Mouse (Mus musculus) kidney, postnatal 0 days (tissue): ENCODE measurements around the gene Spata2. TPM values are rescaled to one million over a fixed set of nuclear protein-coding genes. Genes with fewer than 3 reads are reported as not detected.

Source experiments
- ATAC-seq: fragments of 200-750 bp; cut with Nextera tagmentation; replicated peaks from 2 replicates; pipeline ENCODE4 v1.8.0; 2017; ENCODE audit warnings: low read depth, moderate number of reproducible peaks, moderate TSS enrichment, moderate library complexity; ENCODE audit not compliant: low FRiP score
- DNase-seq: peaks from one replicate; pipeline ENCODE4 v3.0.0-alpha.2; 2016; ENCODE audit warnings: low spot score
- H3K27ac ChIP-seq: fragments of 300-500 bp; sonication (generic); 2 replicates; pipeline ENCODE4 v1.5.1; 2014; ENCODE audit warnings: mild to moderate bottlenecking
- H3K27me3 ChIP-seq: fragments of 300-500 bp; sonication (generic); 2 replicates; pipeline ENCODE4 v1.6.1; 2014; ENCODE audit warnings: low read length, mixed read lengths; ENCODE audit not compliant: insufficient read depth
- H3K36me3 ChIP-seq: fragments of 300-500 bp; sonication (generic); 2 replicates; pipeline ENCODE4 v1.6.1; 2014; ENCODE audit warnings: low read length, mixed read lengths; ENCODE audit not compliant: insufficient read depth
- H3K4me1 ChIP-seq: fragments of 300-500 bp; sonication (generic); replicated peaks from 2 replicates; pipeline ENCODE4 v1.6.1; 2014; ENCODE audit warnings: antibody characterized with exemption, low read length, mixed read lengths; ENCODE audit not compliant: insufficient read depth
- H3K4me2 ChIP-seq: fragments of 300-500 bp; sonication (generic); 2 replicates; pipeline ENCODE4 v1.6.1; 2014; ENCODE audit warnings: mild to moderate bottlenecking, low read length, moderate library complexity, mixed read lengths
- H3K4me3 ChIP-seq: fragments of 300-500 bp; sonication (generic); replicated peaks from 2 replicates; pipeline ENCODE4 v1.5.1; 2014; ENCODE audit warnings: low read depth, low read length
- H3K9ac ChIP-seq: fragments of 300-500 bp; sonication (generic); 2 replicates; pipeline ENCODE4 v1.6.1; 2014; ENCODE audit warnings: low read depth, low read length
- H3K9me3 ChIP-seq: fragments of 300-500 bp; sonication (generic); replicated peaks from 2 replicates; pipeline ENCODE4 v1.6.1; 2016; ENCODE audit warnings: low read length, inconsistent platforms, mixed read lengths
- CTCF ChIP-seq: IDR thresholded peaks from 2 replicates; pipeline ENCODE4 v1.5.1; 2016; ENCODE audit warnings: antibody characterized with exemption, low read depth, mild to moderate bottlenecking, moderate library complexity
- WGBS: fragments of 180-500 bp; shearing (Covaris S2); extraction: QIAGEN DNeasy Blood & Tissue Kit; methylation state at CpG from one replicate; pipeline ENCODE4 v1.1.7; 2014; 5-methylcytosine and 5-hydroxymethylcytosine counted together
- polyA plus RNA-seq: library from polyadenylated mRNA; unstranded; fragments of >200 nt; fragmentation: Nextera tagmentation; extraction: Ambion mirVana; gene quantifications from 2 replicates; pipeline ENCODE4 v1.2.1, GENCODE M21; 2015

The Spata2 gene
- polyA plus RNA-seq, 1 experiment from 2014 or later: 14.3 TPM

GRCm38 (mm10) chr2:167478128-167478527, 14.6 kb downstream of the Spata2 start:
- Histone ChIP-seq H3K4me1 (peaks cover 15% of the 10 kb centered on the region; the same call in 1 of the 2 replicates), H3K4me3 (no peak overlapping the region), H3K9ac (no peak overlapping the region), H3K4me2 (no peak overlapping the region), H3K27me3 (no peaks in the 10 kb centered on the region), H3K36me3 (peaks cover 25% of the 10 kb centered on the region), H3K27ac (no peak overlapping the region), H3K9me3 (no peaks in the 10 kb centered on the region)
- no peak for TF ChIP-seq CTCF
- WGBS: 48% methylated on average over 2 of the region's 2 CpGs
- ATAC-seq (no peak), DNase-seq (peak; percentile 25)

- peak; percentile 33 for ATAC-seq
Observed at GRCm38 (mm10) chr2:167476762-167477161, 15.9 kb downstream of the Spata2 start.

GRCm38 (mm10) chr2:167476200-167476688, 16.4 kb downstream of the Spata2 start:
- TF ChIP-seq CTCF: peak; percentile 69
- DNase-seq (peak; percentile 96), ATAC-seq (peak; percentile 78)
- no peaks in the 10 kb centered on the region for H3K27me3 ChIP-seq
- H3K36me3 ChIP-seq: peaks cover 28% of the 10 kb centered on the region
- no peak overlapping the region for H3K4me2 ChIP-seq
- H3K4me1 ChIP-seq: peaks cover 15% of the 10 kb centered on the region; the same call in 1 of the 2 replicates
- peak overlapping the region; percentile 79 for H3K27ac ChIP-seq
- H3K9me3 ChIP-seq: no peaks in the 10 kb centered on the region
- WGBS: 7% methylated on average over 7 of the region's 7 CpGs
- no peak overlapping the region for H3K9ac ChIP-seq
- H3K4me3 ChIP-seq: no peak overlapping the region

More at GRCm38 (mm10) chr2:167476762-167477161, 15.9 kb downstream of the Spata2 start:
- H3K4me3 ChIP-seq: no peak overlapping the region
- no peak overlapping the region for H3K4me2 ChIP-seq
- WGBS: 47% methylated on average over 4 of the region's 4 CpGs
- peaks cover 15% of the 10 kb centered on the region; the same call in 1 of the 2 replicates for H3K4me1 ChIP-seq
- no peak for TF ChIP-seq CTCF
- H3K36me3 ChIP-seq: peaks cover 23% of the 10 kb centered on the region
- no peak overlapping the region for H3K9ac ChIP-seq
- peak; percentile 63 for DNase-seq
- peak overlapping the region; percentile 79 for H3K27ac ChIP-seq
- H3K9me3 ChIP-seq: no peaks in the 10 kb centered on the region
- H3K27me3 ChIP-seq: no peaks in the 10 kb centered on the region

- Histone ChIP-seq H3K27ac (peak overlapping the region; percentile 79; the same call in 1 of the 2 replicates), H3K9me3 (no peaks in the 10 kb centered on the region), H3K4me1 (peaks cover 15% of the 10 kb centered on the region; the same call in 1 of the 2 replicates), H3K27me3 (no peaks in the 10 kb centered on the region), H3K4me3 (no peak overlapping the region), H3K4me2 (no peak overlapping the region), H3K9ac (no peak overlapping the region), H3K36me3 (peaks cover 32% of the 10 kb centered on the region)
- DNase-seq (no peak), ATAC-seq (no peak)
- no peak for TF ChIP-seq CTCF
- 83% methylated on average over 5 of the region's 5 CpGs for WGBS
Observed at GRCm38 (mm10) chr2:167475596-167475995, 17.1 kb downstream of the Spata2 start.

- no peak overlapping the region for H3K27ac ChIP-seq
- WGBS: 82% methylated on average over 6 of the region's 6 CpGs
- peaks cover 15% of the 10 kb centered on the region; the same call in 1 of the 2 replicates for H3K4me1 ChIP-seq
- no peak overlapping the region for H3K9ac ChIP-seq
- H3K9me3 ChIP-seq: no peaks in the 10 kb centered on the region
- DNase-seq (no peak), ATAC-seq (no peak)
- no peak overlapping the region for H3K4me2 ChIP-seq
- no peak for TF ChIP-seq CTCF
- H3K36me3 ChIP-seq: peaks cover 37% of the 10 kb centered on the region
- no peak overlapping the region for H3K4me3 ChIP-seq
- H3K27me3 ChIP-seq: no peaks in the 10 kb centered on the region
Observed at GRCm38 (mm10) chr2:167474218-167474617, 18.5 kb downstream of the Spata2 start.

- WGBS: 76% methylated on average over 6 of the region's 6 CpGs
- H3K9ac ChIP-seq: no peak overlapping the region
- DNase-seq: no peak
- no peak for ATAC-seq
- no peak overlapping the region for H3K4me3 ChIP-seq
- no peak overlapping the region for H3K27ac ChIP-seq
- peaks cover 40% of the 10 kb centered on the region for H3K36me3 ChIP-seq
- H3K4me2 ChIP-seq: no peak overlapping the region
- H3K9me3 ChIP-seq: no peaks in the 10 kb centered on the region
- H3K4me1 ChIP-seq: peaks cover 9% of the 10 kb centered on the region; the same call in 1 of the 2 replicates
- no peaks in the 10 kb centered on the region for H3K27me3 ChIP-seq
- TF ChIP-seq CTCF: no peak
Observed at GRCm38 (mm10) chr2:167471585-167471984, 21.1 kb downstream of the Spata2 start.
